Mouse (Mus musculus): ENCODE data around the gene Fam243.

DNA sequence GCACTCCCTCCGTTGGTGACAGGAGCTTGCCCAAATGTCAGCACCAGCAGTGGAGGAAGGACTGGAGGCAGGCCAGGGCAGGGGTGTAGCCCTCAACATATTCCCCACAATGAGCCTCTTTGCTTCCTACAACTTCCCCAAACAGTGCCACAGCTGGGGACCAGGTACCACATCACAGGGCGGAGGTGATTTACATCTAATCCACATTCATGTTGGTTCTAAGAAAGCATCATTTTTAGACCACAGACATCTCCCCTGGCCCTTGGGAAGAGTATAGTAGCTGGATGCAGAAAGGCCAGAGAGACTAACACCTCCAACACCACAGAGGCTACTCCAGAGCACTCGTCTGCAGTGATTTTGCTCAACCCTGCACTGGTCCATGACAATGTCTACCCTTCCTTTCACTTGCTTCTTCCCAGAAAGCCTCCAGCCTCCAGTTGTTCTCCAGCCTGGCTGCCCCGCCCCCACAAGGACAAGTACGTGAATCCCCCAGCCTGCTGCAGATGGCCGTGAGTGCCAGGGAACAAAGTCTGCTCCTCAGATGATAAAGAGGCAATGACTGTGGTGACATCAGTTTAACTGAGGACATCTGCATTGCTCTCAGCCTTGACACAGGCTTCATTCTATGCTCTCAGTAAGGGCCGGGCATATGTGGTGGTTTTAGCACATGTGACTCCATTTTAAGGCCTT is 5.0 kb downstream of the Fam243 start:
- TF ChIP-seq CTCF (IDR thresholded peaks at IDR 0.05; ENCODE audit: control insufficient read depth, insufficient read depth, insufficient replicate concordance, low read depth, low read length) (no peak), POLR2A (IDR thresholded peaks at IDR 0.05; ENCODE audit: control insufficient read depth, low read depth, low read length) (no peak)
